Mouse (Mus musculus): ENCODE measurements around the gene Csnk1g2. TPM values are rescaled to one million over a fixed set of nuclear protein-coding genes. Genes with fewer than 3 reads are reported as not detected.

Csnk1g2 gene
- 172 and 190 TPM in 2 replicates for polyA plus RNA-seq (2015; fragmentation: Nextera tagmentation; extraction: Ambion mirVana)

- H3K9ac ChIP-seq = peak within 1 kb of the TSS; percentile 87
- 1% methylated on average over 62 of the region's 85 CpGs for WGBS
These were observed at the start of gene Csnk1g2 for GRCm38 (mm10) chr10:80622661-80623456. Gene Csnk1g2 (plus strand): TSS chr10:80622838.

DNA sequence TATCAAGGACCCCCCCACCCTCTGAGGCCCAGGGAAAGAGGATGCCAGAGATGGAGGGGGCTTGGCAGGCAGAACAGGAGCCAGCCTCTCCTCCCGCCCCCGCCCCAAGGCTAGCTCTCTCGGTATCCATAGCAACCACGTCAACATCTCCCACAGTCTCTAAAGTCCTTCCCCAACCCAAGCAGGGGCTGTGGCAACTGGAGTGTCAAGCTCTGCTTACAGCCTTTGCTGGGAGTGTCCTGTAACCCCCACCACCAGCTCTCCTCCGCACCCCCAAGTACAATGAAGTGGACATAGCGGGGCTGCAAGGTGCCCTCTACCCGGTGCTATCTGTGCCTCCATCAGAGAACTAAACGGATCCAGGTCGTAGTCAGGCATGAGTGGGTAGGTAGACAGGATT is 48.7 kb upstream of the Csnk1g2 start:
- H3K36me3 ChIP-seq = no peaks in the 10 kb centered on the region
- H3K9me3 ChIP-seq (replicated peaks) = no peaks in the 10 kb centered on the region
- no peak overlapping the region for H3K4me2 ChIP-seq (replicated peaks)
- no peaks in the 10 kb centered on the region for H3K27me3 ChIP-seq
- no peak overlapping the region for H3K4me3 ChIP-seq (replicated peaks)
- ATAC-seq (ENCODE audit: insufficient number of reproducible peaks, low FRiP score, low TSS enrichment, low read depth) = no peak
- H3K27ac ChIP-seq (replicated peaks) = no peak overlapping the region
- 60% methylated on average over 9 of the region's 9 CpGs for WGBS
- peaks cover 74% of the 10 kb centered on the region for H3K4me1 ChIP-seq
- no peak overlapping the region for H3K9ac ChIP-seq

More at GRCm38 (mm10) chr10:80622661-80623456, at the start of gene Csnk1g2:
- H3K4me1 ChIP-seq = peaks cover 40% of the 10 kb centered on the region
- H3K9me3 ChIP-seq (replicated peaks) = no peaks in the 10 kb centered on the region
- no peaks in the 10 kb centered on the region for H3K27me3 ChIP-seq
- H3K36me3 ChIP-seq = 0 out of 2 replicates have a peak, but pooled peaks cover 4% of the 10 kb centered on the region
- peak within 1 kb of the TSS; percentile 78 for H3K4me3 ChIP-seq (replicated peaks)
- H3K27ac ChIP-seq (replicated peaks) = peak within 1 kb of the TSS; percentile 95
- peak within 1 kb of the TSS; percentile 91 for H3K4me2 ChIP-seq (replicated peaks)
- peak; percentile 2; the same call in 1 of the 2 replicates for ATAC-seq (ENCODE audit: insufficient number of reproducible peaks, low FRiP score, low TSS enrichment, low read depth)

- peak overlapping the region; percentile 94; the same call in 1 of the 2 replicates for H3K4me2 ChIP-seq (replicated peaks)
- peak overlapping the region; percentile 85; the same call in 1 of the 2 replicates for H3K4me3 ChIP-seq (replicated peaks)
- H3K4me1 ChIP-seq = peaks cover 76% of the 10 kb centered on the region
- no peaks in the 10 kb centered on the region for H3K27me3 ChIP-seq
- H3K27ac ChIP-seq (replicated peaks) = no peak overlapping the region
- H3K9ac ChIP-seq = no peak overlapping the region
- H3K9me3 ChIP-seq (replicated peaks) = no peaks in the 10 kb centered on the region
- 67% methylated on average over 3 of the region's 3 CpGs for WGBS
- H3K36me3 ChIP-seq = no peaks in the 10 kb centered on the region
- ATAC-seq (ENCODE audit: insufficient number of reproducible peaks, low FRiP score, low TSS enrichment, low read depth) = no peak
These were observed 47.7 kb upstream of the Csnk1g2 start for GRCm38 (mm10) chr10:80574896-80575295.

DNA sequence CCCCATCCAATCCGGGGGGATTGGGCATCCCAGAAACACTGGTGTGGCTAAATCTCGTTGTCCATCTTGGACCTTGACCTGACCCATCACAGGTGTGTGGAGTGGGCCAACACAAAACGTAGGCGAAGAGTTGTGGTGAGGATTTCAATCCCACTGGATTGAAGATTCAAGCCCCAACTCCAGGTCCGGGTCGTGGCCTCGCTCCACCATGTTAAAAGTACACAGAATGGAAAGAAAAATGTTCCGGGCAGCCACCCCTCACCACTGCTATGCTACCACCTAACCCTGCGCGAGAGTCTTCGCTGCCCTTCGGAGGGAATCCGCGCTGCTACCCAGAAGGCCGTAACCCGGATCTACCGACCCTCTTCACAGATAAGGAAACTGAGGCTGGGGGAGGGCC is 46.7 kb upstream of the Csnk1g2 start:
- H3K27ac ChIP-seq (replicated peaks) = no peak overlapping the region
- no peaks in the 10 kb centered on the region for H3K27me3 ChIP-seq
- no peak for ATAC-seq (ENCODE audit: insufficient number of reproducible peaks, low FRiP score, low TSS enrichment, low read depth)
- H3K36me3 ChIP-seq = no peaks in the 10 kb centered on the region
- H3K9me3 ChIP-seq (replicated peaks) = no peaks in the 10 kb centered on the region
- H3K4me1 ChIP-seq = peaks cover 66% of the 10 kb centered on the region
- peak overlapping the region; percentile 65 for H3K9ac ChIP-seq
- peak overlapping the region; percentile 85 for H3K4me3 ChIP-seq (replicated peaks)
- 11% methylated on average over 17 of the region's 17 CpGs for WGBS
- H3K4me2 ChIP-seq (replicated peaks) = peak overlapping the region; percentile 94

DNA sequence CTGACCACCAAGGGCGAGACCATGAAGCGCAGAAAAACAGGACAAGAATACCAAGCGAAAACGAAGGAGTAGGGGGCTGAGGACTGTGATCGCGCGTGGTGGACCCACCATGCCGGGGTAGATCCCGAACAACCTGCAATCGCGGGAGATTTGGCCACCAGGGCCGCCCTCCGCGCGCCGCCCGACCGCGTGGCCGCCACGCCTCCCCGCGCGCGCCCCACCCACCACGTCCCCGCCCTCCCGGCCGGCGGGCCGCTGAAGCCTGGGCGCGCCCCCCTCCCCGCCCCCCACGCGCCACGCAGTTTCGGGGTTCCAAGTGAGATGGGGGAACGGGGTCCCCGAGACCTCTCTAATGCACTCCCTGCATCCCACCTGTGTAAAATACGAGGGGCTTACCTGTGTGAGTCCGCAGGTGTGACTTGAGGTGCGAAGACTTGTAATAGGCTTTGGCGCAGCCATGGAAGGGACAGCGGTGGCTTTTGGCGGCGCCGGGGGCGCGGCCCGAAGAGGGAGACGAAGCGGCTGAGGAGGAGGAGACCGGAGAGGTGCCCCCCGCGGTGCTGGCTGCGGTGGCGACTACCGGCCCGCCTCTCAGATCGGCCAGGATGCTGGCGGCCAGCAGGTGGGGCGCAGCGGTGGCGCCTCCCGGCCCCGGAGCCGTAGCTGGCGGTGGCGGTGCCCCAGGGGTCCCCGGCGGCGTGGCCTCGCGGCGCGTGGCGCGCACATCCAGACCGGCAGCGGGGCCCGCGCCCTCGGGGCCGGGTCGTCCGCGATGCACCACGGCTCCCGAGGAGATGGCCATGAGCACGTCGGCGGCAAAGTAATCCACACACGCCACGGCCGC is 46.1 kb upstream of the Csnk1g2 start:
- Histone ChIP-seq H3K27ac (replicated peaks) (peak overlapping the region; percentile 96), H3K4me1 (peaks cover 59% of the 10 kb centered on the region), H3K4me3 (replicated peaks) (peak overlapping the region; percentile 85), H3K27me3 (no peaks in the 10 kb centered on the region), H3K9me3 (replicated peaks) (no peaks in the 10 kb centered on the region), H3K36me3 (peaks cover 3% of the 10 kb centered on the region; the same call in 1 of the 2 replicates), H3K4me2 (replicated peaks) (peak overlapping the region; percentile 94), H3K9ac (peak overlapping the region; percentile 65)
- ATAC-seq (ENCODE audit: insufficient number of reproducible peaks, low FRiP score, low TSS enrichment, low read depth) = no peak; the same call in 1 of the 2 replicates
- WGBS = under 1% methylated on average over 87 of the region's 96 CpGs

DNA sequence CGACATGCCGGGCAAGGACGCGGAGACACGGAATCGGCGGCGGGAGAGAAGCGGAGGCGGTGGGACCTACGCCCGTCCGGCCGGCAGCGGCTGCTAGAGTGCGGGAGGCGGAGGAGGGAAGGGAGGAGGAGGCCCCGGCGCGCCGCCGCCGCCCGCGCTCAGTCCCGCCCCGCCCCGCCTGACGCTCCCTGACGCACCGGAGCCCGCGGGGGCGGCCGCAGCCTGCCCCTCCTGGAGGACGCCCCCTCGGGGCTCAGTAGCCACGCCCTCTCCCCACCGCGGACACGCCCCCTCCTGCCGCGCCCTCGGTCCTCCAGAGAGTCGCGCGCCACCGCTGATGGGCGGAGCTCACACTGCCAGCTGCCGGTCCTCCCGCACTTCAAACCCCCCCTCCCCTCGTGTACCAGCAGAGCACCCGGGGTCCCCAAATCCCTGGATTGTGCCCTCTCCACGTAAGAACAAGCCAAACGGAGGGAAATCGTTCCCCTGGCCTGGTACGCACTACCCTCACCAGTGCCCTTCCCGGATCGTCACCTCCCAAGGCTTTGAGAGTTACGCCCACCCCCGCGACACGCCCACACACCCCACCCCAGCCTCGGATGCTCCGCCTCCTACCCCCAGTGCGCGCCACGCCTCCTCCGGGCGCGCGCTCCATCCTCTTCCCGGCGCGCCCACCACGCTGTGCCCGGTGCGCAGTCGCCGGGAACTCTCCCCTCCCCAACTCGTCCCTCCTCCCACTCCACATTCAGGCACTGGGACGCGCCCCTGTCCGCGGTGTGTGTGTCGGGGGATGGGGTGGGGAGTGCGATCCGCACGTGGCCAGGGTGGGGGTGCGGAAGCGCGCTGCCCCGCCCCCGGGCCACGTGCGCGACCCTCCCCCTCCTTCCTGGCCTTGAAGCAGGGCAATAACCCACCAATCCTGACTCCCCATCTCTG is 45.2 kb upstream of the Csnk1g2 start, which contains the start of gene Klf16:
Gene Klf16 (minus strand): TSS at position 127 of the 936 bp plus-strand sequence.
- Histone ChIP-seq H3K9ac (peak within 1 kb of the TSS; percentile 65), H3K36me3 (peaks cover 4% of the 10 kb centered on the region; the same call in 1 of the 2 replicates), H3K27me3 (no peaks in the 10 kb centered on the region), H3K27ac (replicated peaks) (peak within 1 kb of the TSS; percentile 96), H3K4me3 (replicated peaks) (peak within 1 kb of the TSS; percentile 85), H3K9me3 (replicated peaks) (no peaks in the 10 kb centered on the region), H3K4me2 (replicated peaks) (peak within 1 kb of the TSS; percentile 94), H3K4me1 (peaks cover 50% of the 10 kb centered on the region)
- under 1% methylated on average over 83 of the region's 97 CpGs for WGBS
- peak; percentile 84 for ATAC-seq (ENCODE audit: insufficient number of reproducible peaks, low FRiP score, low TSS enrichment, low read depth)

GRCm38 (mm10) chr10:80578131-80578750 is 44.4 kb upstream of the Csnk1g2 start:
- under 1% methylated on average over 29 of the region's 29 CpGs for WGBS
- Histone ChIP-seq H3K9ac (peak overlapping the region; percentile 29), H3K4me3 (replicated peaks) (peak overlapping the region; percentile 85), H3K36me3 (peaks cover 9% of the 10 kb centered on the region), H3K9me3 (replicated peaks) (no peaks in the 10 kb centered on the region), H3K27me3 (no peaks in the 10 kb centered on the region), H3K4me1 (peaks cover 49% of the 10 kb centered on the region), H3K27ac (replicated peaks) (peak overlapping the region; percentile 96), H3K4me2 (replicated peaks) (peak overlapping the region; percentile 94)
- 0 out of 2 replicates have a peak, but pooled peaks have one; percentile 25 for ATAC-seq (ENCODE audit: insufficient number of reproducible peaks, low FRiP score, low TSS enrichment, low read depth)

DNA sequence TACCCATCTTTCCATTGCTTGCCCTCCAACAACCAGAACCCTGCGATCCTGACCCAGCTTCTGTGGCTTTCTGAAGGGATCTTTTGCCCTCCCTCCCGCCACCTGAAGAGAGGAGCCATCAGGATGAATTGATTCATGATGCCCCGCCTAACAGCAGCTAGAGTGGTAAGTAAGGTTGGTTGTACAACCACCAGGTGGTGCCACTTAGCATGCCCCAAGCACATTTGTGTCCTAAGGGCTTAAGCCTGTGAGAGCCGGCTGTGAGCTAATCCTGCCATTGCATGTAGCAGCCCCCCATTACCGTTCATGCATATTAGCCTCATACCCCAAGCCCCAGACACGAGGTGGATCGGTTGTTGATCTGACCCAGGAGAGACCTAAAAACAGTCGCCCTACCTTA is 43.7 kb upstream of the Csnk1g2 start:
- Histone ChIP-seq H3K27ac (replicated peaks) (peak overlapping the region; percentile 96), H3K4me3 (replicated peaks) (peak overlapping the region; percentile 85), H3K27me3 (no peaks in the 10 kb centered on the region), H3K4me1 (peaks cover 43% of the 10 kb centered on the region), H3K9me3 (replicated peaks) (no peaks in the 10 kb centered on the region), H3K9ac (no peak overlapping the region), H3K36me3 (peaks cover 15% of the 10 kb centered on the region), H3K4me2 (replicated peaks) (peak overlapping the region; percentile 94)
- WGBS = 4% methylated on average over 8 of the region's 8 CpGs
- ATAC-seq (ENCODE audit: insufficient number of reproducible peaks, low FRiP score, low TSS enrichment, low read depth) = no peak

- no peak for ATAC-seq (ENCODE audit: insufficient number of reproducible peaks, low FRiP score, low TSS enrichment, low read depth)
- Histone ChIP-seq H3K4me2 (replicated peaks) (no peak overlapping the region), H3K9ac (no peak overlapping the region), H3K4me1 (peaks cover 39% of the 10 kb centered on the region), H3K36me3 (peaks cover 33% of the 10 kb centered on the region), H3K9me3 (replicated peaks) (no peaks in the 10 kb centered on the region), H3K27ac (replicated peaks) (no peak overlapping the region), H3K27me3 (no peaks in the 10 kb centered on the region), H3K4me3 (replicated peaks) (no peak overlapping the region)
- 80% methylated on average over 5 of the region's 5 CpGs for WGBS
These were observed 39.6 kb upstream of the Csnk1g2 start for GRCm38 (mm10) chr10:80583047-80583446.

GRCm38 (mm10) chr10:80584045-80584488 is 38.6 kb upstream of the Csnk1g2 start:
- Histone ChIP-seq H3K4me2 (replicated peaks) (no peak overlapping the region), H3K36me3 (peaks cover 33% of the 10 kb centered on the region), H3K4me3 (replicated peaks) (no peak overlapping the region), H3K27ac (replicated peaks) (0 out of 2 replicates have a peak overlapping the region, but pooled peaks have one; percentile 29), H3K4me1 (peaks cover 39% of the 10 kb centered on the region), H3K27me3 (no peaks in the 10 kb centered on the region), H3K9ac (no peak overlapping the region), H3K9me3 (replicated peaks) (no peaks in the 10 kb centered on the region)
- no peak for ATAC-seq (ENCODE audit: insufficient number of reproducible peaks, low FRiP score, low TSS enrichment, low read depth)
- 62% methylated on average over 12 of the region's 12 CpGs for WGBS
